Mouse (Mus musculus) G1E (cell line): ENCODE results near the gene Tgfb1. TPM values are rescaled to one million over a fixed set of nuclear protein-coding genes. Genes with fewer than 3 reads are reported as not detected.
A peak's percentile ranks its signal among the peaks of the same experiment; 100 is the strongest.
"Not testable (repeated sequence)": the region's sequence is repeated elsewhere in the genome, so short reads cannot be mapped to it uniquely, and the experiment has no call there.

Experiments
- ATAC-seq: 2 replicates; pipeline ENCODE4 v1.8.0; 2016; ENCODE audit warnings: mild to moderate bottlenecking; ENCODE audit not compliant: insufficient number of reproducible peaks, poor library complexity, low FRiP score, severe bottlenecking; ENCODE audit errors: extremely low read depth
- DNase-seq: peaks from one replicate; pipeline ENCODE4 v3.0.0; 2012; ENCODE audit warnings: low spot score
- H3K27me3 ChIP-seq: 2 replicates; pipeline ENCODE4 v1.6.1; 2012; ENCODE audit warnings: mild to moderate bottlenecking, low read length, inconsistent platforms; ENCODE audit not compliant: insufficient read depth
- H3K36me3 ChIP-seq: replicated peaks from 2 replicates; pipeline ENCODE3; 2012; ENCODE audit warnings: mild to moderate bottlenecking, inconsistent platforms
- H3K4me1 ChIP-seq: 2 replicates; pipeline ENCODE4 v1.6.1; 2012; ENCODE audit warnings: low read depth, low read length, inconsistent platforms, mixed read lengths; ENCODE audit not compliant: insufficient read depth
- H3K4me3 ChIP-seq: 2 replicates; pipeline ENCODE4 v1.5.1; 2012; ENCODE audit warnings: low read depth, mild to moderate bottlenecking, inconsistent platforms, low read length, moderate library complexity, mixed read lengths
- H3K9me3 ChIP-seq: replicated peaks from 2 replicates; pipeline ENCODE4 v1.6.1; 2012; ENCODE audit warnings: inconsistent platforms
- CTCF ChIP-seq: IDR thresholded peaks from 2 replicates; pipeline ENCODE4 v1.5.1; 2012; ENCODE audit warnings: low read depth, low read length, inconsistent platforms, mixed read lengths
- GATA1 ChIP-seq: IDR thresholded peaks from 2 replicates; pipeline ENCODE4 v1.6.1; 2012; ENCODE audit warnings: borderline replicate concordance, low read length, inconsistent platforms, mixed read lengths
- GATA2 ChIP-seq: IDR thresholded peaks from 2 replicates; pipeline ENCODE4 v1.6.1; 2012; ENCODE audit warnings: low read depth, low read length, inconsistent platforms, borderline replicate concordance
- POLR2AphosphoS5 ChIP-seq: IDR thresholded peaks from 2 replicates; pipeline ENCODE4 v1.6.1; 2012; ENCODE audit warnings: low read depth, low read length, inconsistent platforms; ENCODE audit not compliant: insufficient replicate concordance
- TAL1 ChIP-seq: conservative IDR thresholded peaks from 2 replicates; pipeline ENCODE4 v1.6.1; 2012; ENCODE audit warnings: low read depth, low read length, inconsistent platforms, mixed read lengths
- polyA plus RNA-seq: library from polyadenylated mRNA; stranded (reverse); fragments of >175 nt; gene quantifications from 2 replicates; pipeline ENCODE4 v1.2.3, GENCODE M21; 2012
- total RNA-seq, 2 experiments: library from RNA; stranded (forward) in 1 of 2; stranded (reverse) in 1 of 2; fragments of 200-1000 nt in 1 of 2; fragments of >200 nt in 1 of 2; fragmentation: Nextera tagmentation in 1 of 2; gene quantifications; 2 replicates each; pipeline ENCODE4 v1.2.3; 2014 to 2017

Gene Tgfb1
- total and polyA plus RNA-seq, 3 experiments, result 40.8 to 1,473 (median 397) TPM

- Histone ChIP-seq H3K9me3 (no peaks in the 10 kb centered on the region), H3K4me1 (peaks cover 74% of the 10 kb centered on the region), H3K27me3 (no peaks in the 10 kb centered on the region), H3K4me3 (no peak overlapping the region; the same call in 1 of the 2 replicates), H3K36me3 (peaks cover 80% of the 10 kb centered on the region)
- no peak for DNase-seq
- no peak for ATAC-seq
- TF ChIP-seq POLR2AphosphoS5 (0 out of 2 replicates have a peak, but pooled peaks have one; percentile 29), GATA1 (no peak), GATA2 (no peak), TAL1 (no peak), CTCF (peak; percentile 97)
Observed at GRCm38 (mm10) chr7:25719761-25720610, 33.2 kb downstream of the Tgfb1 start.

- DNase-seq (no peak), ATAC-seq (no peak)
- Histone ChIP-seq H3K27me3 (no peaks in the 10 kb centered on the region), H3K36me3 (peaks cover 80% of the 10 kb centered on the region), H3K4me3 (no peak overlapping the region), H3K9me3 (no peaks in the 10 kb centered on the region), H3K4me1 (peaks cover 69% of the 10 kb centered on the region)
- no peak for TF ChIP-seq CTCF
- TF ChIP-seq TAL1, result no peak
- no peak for TF ChIP-seq GATA2
- TF ChIP-seq POLR2AphosphoS5, result no peak
Observed at GRCm38 (mm10) chr7:25720760-25721159, 34.0 kb downstream of the Tgfb1 start.

GRCm38 (mm10) chr7:25721776-25722175 is 35.0 kb downstream of the Tgfb1 start:
- not testable (repeated sequence) for H3K4me3 ChIP-seq, H3K27me3 ChIP-seq, DNase-seq, H3K9me3 ChIP-seq
- H3K4me1 ChIP-seq, result peaks cover 73% of the 10 kb centered on the region
- H3K36me3 ChIP-seq, result peaks cover 80% of the 10 kb centered on the region
- peak; percentile 28; the same call in 1 of the 2 replicates for ATAC-seq

GRCm38 (mm10) chr7:25725886-25726285 is 39.1 kb downstream of the Tgfb1 start:
- TF ChIP-seq GATA2 (no peak), POLR2AphosphoS5 (no peak), TAL1 (no peak), CTCF (no peak), GATA1 (no peak)
- ATAC-seq (no peak), DNase-seq (no peak)
- Histone ChIP-seq H3K4me1 (peaks cover 64% of the 10 kb centered on the region), H3K36me3 (peaks cover 93% of the 10 kb centered on the region), H3K9me3 (no peaks in the 10 kb centered on the region), H3K4me3 (no peak overlapping the region), H3K27me3 (no peaks in the 10 kb centered on the region)

- DNase-seq, result no peak
- TF ChIP-seq GATA2 (no peak), GATA1 (no peak), CTCF (no peak), POLR2AphosphoS5 (no peak), TAL1 (no peak)
- no peaks in the 10 kb centered on the region for H3K9me3 ChIP-seq
- H3K27me3 ChIP-seq, result no peaks in the 10 kb centered on the region
- peaks cover 55% of the 10 kb centered on the region for H3K4me1 ChIP-seq
- no peak for ATAC-seq
- H3K4me3 ChIP-seq, result no peak overlapping the region
- H3K36me3 ChIP-seq, result peaks cover 98% of the 10 kb centered on the region
Observed at GRCm38 (mm10) chr7:25727800-25728199, 41.0 kb downstream of the Tgfb1 start.

- DNase-seq (no peak), ATAC-seq (no peak)
- Histone ChIP-seq H3K4me1 (peaks cover 41% of the 10 kb centered on the region), H3K9me3 (no peaks in the 10 kb centered on the region), H3K36me3 (peaks cover 98% of the 10 kb centered on the region), H3K4me3 (no peak overlapping the region), H3K27me3 (no peaks in the 10 kb centered on the region)
- TF ChIP-seq CTCF (no peak), GATA2 (no peak), POLR2AphosphoS5 (no peak), GATA1 (no peak), TAL1 (no peak)
Observed at GRCm38 (mm10) chr7:25729396-25729795, 42.6 kb downstream of the Tgfb1 start.

- no peak for ATAC-seq
- DNase-seq, result no peak
- no peak overlapping the region for H3K4me3 ChIP-seq
- no peaks in the 10 kb centered on the region for H3K9me3 ChIP-seq
- TF ChIP-seq GATA1 (no peak), CTCF (no peak), POLR2AphosphoS5 (no peak), TAL1 (no peak), GATA2 (no peak)
- peaks cover 98% of the 10 kb centered on the region for H3K36me3 ChIP-seq
- H3K27me3 ChIP-seq, result no peaks in the 10 kb centered on the region
- peaks cover 38% of the 10 kb centered on the region for H3K4me1 ChIP-seq
Observed at GRCm38 (mm10) chr7:25729862-25730261, 43.1 kb downstream of the Tgfb1 start.
